Mouse (Mus musculus) embryonic fibroblast, embryonic 13.5 days (primary cell): ENCODE data around the gene Cacna2d3.

ENCODE experiments used
- CTCF ChIP-seq: IDR thresholded peaks from 2 replicates; pipeline ENCODE4 v1.5.1; 2011; ENCODE audit warnings: mild to moderate bottlenecking, control low read depth, low read length, moderate library complexity, borderline replicate concordance; ENCODE audit not compliant: insufficient read depth
- POLR2A ChIP-seq: IDR thresholded peaks from 2 replicates; pipeline ENCODE4 v1.6.1; 2011; ENCODE audit warnings: low read depth, mild to moderate bottlenecking, control low read depth, low read length, moderate library complexity

DNA sequence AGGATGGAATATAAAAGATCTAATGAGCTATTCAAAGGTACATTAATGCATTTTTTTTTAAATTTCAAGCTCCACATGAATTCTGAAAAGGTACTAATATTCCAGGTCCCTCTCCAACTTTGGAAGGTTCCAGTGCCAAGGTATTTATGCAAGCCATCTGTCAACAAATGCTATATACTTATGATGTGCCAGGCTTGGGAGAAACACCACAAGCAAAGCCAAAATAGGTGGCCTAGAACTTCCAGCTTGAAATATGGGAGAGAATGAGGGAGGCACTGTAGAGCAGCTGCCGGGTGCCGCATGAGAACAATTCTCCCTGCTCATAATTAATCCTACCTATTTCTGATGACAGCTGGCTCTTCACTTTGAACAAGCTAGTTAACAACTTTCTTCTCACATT lies 860.5 kb downstream of the Cacna2d3 start:
- TF ChIP-seq POLR2A (no peak), CTCF (no peak)
